Mouse (Mus musculus): ENCODE results near the gene Polr1e. TPM values are rescaled to one million over a fixed set of nuclear protein-coding genes. Genes with fewer than 3 reads are reported as not detected.

The Polr1e gene
- total RNA-seq, 2 experiments from 2014 or later = 10.1 to 10.3 TPM

DNA sequence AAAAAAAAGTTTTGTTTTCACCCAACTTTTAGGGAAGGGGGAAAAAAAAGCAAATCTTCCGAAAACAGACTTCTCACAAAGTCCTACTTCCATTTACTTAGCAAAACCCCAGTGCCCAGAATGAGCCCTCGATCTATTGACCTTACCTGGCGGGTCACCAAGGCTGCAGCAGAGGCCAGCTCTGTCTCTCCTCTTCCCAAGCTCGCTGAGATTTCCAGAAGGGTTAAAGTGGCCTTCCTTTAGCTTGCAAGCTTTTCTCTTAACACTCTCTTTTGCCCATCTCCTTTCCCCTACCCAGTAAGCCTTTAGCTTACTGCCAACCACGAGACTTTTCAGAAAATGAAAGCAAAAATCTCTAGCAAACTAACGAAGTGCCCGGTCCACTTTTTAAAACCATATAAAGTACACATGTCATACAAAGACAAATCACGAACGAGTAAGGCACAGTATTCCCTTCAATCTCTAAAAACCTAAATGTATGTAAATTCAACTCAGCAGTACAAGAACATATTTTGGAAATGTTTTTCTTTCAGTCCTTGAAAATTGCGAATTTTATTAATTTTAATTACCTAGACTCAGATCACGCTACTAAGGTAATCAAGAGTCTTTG is 7.5 kb upstream of the Polr1e start:
- intact Hi-C loops (cut with DNase I) = loop anchor here (2.0 kb wide), 1 partner anchor 30 kb away; the partner anchor contains the start of gene Grhpr
- no peak overlapping the region; the same call in 1 of the 2 replicates for H3K27ac ChIP-seq
- DNase-seq (ENCODE audit: extremely low spot score in 1 of 2, low spot score in 2 of 2) = no peak

DNA sequence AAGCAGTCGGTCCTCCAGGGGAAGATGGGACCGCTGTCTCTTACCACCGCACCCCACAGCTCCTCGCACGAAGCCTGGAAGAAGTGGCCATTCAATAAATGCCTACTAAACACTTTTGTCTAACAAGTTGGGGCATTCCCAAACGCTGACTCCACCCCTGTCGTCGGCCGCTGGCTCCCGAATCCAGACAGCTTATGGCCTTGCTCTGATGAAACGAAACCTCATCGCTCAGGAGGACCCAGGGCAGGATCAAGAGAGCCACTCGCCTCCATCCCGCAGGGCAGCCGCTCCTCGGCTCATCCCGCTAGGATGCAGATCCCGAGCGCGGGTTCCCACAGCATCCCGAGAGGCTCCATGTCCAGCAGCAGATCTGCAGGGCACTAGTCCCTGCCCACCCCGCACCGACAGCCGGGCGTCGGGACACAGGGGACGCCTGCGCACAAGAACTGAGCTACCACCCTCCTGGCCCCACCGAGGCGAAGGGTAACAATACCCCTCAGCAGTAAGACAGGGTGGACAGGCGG is 6.7 kb upstream of the Polr1e start:
- intact Hi-C loops (cut with DNase I) = loop anchor here (2.0 kb wide), 2 partner anchors 31 to 39 kb away; partner anchors contain the start of gene Grhpr
- peak overlapping the region; percentile 85 for H3K27ac ChIP-seq
- TF ChIP-seq CTCF (IDR thresholded peaks at IDR 0.05) = no peak
- DNase-seq (ENCODE audit: extremely low spot score in 1 of 2, low spot score in 2 of 2) = no peak
- peak overlapping the region; percentile 80 for H3K4me3 ChIP-seq

More for the DNA sequence above, 7.5 kb upstream of the Polr1e start:
- peak overlapping the region; percentile 80 for H3K4me3 ChIP-seq
- no peak for TF ChIP-seq CTCF (IDR thresholded peaks at IDR 0.05)

DNA sequence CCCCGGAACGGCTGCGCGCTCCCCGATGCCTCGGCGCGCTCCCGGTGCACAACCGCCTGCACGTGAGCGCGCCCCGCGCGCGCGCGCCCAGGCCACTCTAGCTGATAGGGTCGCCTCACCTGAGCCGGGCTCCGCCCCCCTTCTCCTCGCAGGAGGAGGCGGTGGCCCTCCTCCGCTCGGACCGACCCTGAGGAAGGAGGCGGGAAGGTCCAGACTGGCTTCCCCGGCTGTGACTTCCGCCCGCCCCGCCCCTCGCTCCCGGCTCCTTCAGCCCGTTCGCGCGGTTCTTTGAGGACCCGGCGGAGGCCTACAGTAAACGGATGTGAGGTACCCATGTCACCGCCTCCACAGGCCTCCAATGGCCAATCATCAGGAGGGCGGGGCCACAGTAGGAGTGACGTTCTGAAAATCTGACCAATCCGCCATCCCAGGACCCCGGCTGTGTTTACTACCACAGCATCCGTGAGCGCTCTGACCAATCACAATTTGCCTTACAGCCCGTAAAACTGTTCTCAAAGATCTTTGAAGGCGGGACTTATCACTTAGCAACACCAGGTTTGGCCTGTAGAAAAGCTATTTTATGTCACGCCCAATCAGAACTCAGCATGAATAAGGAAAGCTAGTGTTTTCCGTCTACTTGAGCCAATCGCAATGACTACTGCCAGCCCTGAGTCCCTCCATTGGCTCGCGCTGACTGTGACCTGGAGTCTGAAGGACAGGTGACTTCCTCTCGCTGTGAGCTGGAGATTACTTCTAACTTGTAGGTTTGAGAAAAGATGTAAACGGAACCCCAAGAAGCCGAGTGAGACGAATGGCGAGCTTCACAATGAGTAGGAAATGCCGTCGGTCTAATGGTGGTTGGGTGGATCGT is 6.0 kb upstream of the Polr1e start, which contains the start of gene Zbtb5:
Gene Zbtb5, minus strand, starts transcription at position 308 of the 871 bp plus-strand sequence.
- DNase-seq (ENCODE audit: extremely low spot score in 1 of 2, low spot score in 2 of 2) = peak; percentile 98 to 100
- TF ChIP-seq CTCF (IDR thresholded peaks at IDR 0.05) = no peak
- intact Hi-C loops (cut with DNase I) = loop anchor here (2.0 kb wide), 1 partner anchor 40 kb away; no protein-coding TSS in a partner anchor
- Histone ChIP-seq H3K27ac (peak within 1 kb of the TSS; percentile 86), H3K4me3 (peak within 1 kb of the TSS; percentile 83)

DNA sequence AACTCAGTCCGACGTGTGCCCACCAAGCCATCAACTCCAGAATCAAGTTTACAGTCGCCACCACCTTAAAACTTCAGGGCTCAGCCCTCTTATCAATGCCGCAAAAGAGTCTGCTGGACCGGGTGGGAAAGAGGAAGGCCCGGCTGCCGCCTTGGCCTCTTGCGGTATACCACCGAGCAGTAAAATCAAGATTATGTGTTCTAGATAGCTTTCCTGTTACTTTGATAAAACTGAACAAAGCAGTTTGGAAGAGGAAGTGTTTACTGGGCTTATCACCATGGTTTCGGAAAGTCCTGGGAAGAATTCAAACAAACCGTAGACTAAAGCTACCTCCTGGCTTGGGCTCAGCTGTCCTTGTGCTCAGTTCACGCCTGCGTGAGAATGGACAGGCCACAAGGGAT is 5.4 kb upstream of the Polr1e start:
- intact Hi-C loops (cut with DNase I) = loop anchor here (2.0 kb wide), 1 partner anchor 40 kb away; no protein-coding TSS in a partner anchor
- Histone ChIP-seq H3K4me3 (peak overlapping the region; percentile 83), H3K27ac (peak overlapping the region; percentile 86)
- DNase-seq (ENCODE audit: extremely low spot score in 1 of 2, low spot score in 2 of 2) = no peak
- TF ChIP-seq CTCF (IDR thresholded peaks at IDR 0.05) = no peak

DNA sequence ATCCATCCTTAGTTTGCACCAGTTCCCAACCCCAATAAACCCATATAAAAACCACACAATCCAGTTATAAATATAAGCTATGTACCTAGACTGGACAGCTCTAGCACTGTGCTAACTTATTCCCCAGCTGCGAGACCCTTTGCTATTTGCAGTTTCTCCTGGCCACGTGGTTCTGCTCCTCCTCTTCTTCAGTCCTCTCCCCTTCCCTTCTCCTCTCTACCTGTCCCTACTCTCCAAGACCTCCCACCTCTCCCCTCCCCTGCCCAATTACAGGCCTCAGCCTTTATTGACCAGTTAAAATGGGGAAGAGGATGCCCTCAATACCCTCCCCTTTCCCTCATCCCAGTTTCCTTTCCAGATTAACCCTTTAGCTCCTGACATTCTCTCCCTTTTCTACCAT is 4.8 kb upstream of the Polr1e start:
- peak overlapping the region; percentile 83 for H3K4me3 ChIP-seq
- intact Hi-C loops (cut with DNase I) = loop anchor here (2.0 kb wide), 1 partner anchor 41 kb away; no protein-coding TSS in a partner anchor
- H3K27ac ChIP-seq = no peak overlapping the region
- TF ChIP-seq CTCF (IDR thresholded peaks at IDR 0.05) = no peak
- no peak for DNase-seq (ENCODE audit: extremely low spot score in 1 of 2, low spot score in 2 of 2)

DNA sequence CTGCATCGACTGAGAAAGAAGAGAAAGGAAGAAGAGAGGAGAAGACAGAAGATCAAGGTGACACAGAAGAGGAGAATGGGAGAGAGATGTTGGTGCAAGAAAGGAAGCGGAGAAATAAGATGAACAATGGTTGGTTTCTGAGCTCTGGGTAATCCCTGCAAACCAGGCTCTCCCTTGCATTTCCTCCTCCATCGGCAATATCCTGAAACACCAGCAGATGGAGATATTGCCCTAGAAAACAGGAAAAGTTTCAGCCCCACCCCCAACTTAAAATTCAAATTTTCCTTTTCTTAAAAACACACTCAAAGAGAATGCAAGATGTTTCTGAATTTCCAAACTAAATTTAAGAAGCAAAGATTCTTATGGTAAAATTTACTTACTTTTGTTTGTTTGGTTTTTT is 2.8 kb upstream of the Polr1e start:
- peak; percentile 85 for TF ChIP-seq CTCF (IDR thresholded peaks at IDR 0.05)
- Histone ChIP-seq H3K4me3 (no peak overlapping the region), H3K27ac (no peak overlapping the region)
- intact Hi-C loops (cut with DNase I) = loop anchor here (1.0 to 5.0 kb wide), 7 partner anchors 92 to 842 kb away; partner anchors contain the start of genes Dcaf10, Exosc3, Shb and Slc25a51
- peak; percentile 65 to 71 for DNase-seq (ENCODE audit: extremely low spot score in 1 of 2, low spot score in 2 of 2)

DNA sequence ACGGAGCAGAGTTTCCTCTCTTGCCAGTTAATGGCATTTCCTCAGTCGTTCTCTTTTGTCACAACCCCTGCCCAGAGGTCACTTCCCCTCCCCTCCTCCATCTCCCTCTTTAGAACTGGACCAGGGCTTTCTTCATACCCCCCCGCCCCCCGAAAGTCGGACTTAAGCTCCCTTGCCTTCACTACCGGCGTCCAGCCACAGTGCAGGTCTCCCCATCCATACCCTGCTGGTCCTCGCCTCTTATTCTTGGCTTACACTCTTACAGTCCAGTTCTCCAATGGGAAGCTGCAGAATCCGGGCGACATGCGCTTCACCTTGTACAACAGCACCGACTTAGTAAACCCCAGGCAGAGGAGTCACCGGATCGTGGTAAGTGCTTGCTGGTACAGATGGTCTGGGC is 626 bp downstream of the Polr1e start:
- intact Hi-C loops (cut with DNase I) = loop anchor here (5.0 kb wide), 6 partner anchors 88 to 838 kb away; partner anchors contain the start of genes Dcaf10, Exosc3, Shb and Slc25a51
- TF ChIP-seq CTCF (IDR thresholded peaks at IDR 0.05) = no peak
- Histone ChIP-seq H3K4me3 (peak overlapping the region; percentile 72), H3K27ac (no peak overlapping the region)
- DNase-seq (ENCODE audit: extremely low spot score in 1 of 2, low spot score in 2 of 2) = no peak

DNA sequence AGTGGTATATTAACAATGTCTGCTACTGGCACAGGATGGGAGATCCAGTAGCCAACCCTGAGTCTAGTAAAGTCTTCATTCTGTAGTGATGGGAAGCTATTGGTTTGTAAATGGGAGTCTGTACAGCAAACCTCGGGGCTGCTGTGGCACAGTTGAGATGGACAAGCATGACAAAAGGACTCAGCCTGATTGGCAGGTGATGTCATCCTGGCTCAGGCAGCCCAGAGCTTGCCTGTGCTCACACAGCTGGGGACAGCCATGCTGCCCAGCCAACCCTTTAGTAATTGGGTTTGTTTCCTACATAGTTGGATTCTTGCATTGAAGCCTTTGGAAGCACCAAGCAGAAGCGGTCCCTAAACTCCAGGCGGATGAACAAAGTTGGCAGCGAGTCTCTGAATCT is 8.1 kb downstream of the Polr1e start:
- no peak overlapping the region for H3K4me3 ChIP-seq
- DNase-seq (ENCODE audit: extremely low spot score in 1 of 2, low spot score in 2 of 2) = no peak
- H3K27ac ChIP-seq = no peak overlapping the region
- no peak for TF ChIP-seq CTCF (IDR thresholded peaks at IDR 0.05)
- intact Hi-C loops (cut with DNase I) = no loop called here

DNA sequence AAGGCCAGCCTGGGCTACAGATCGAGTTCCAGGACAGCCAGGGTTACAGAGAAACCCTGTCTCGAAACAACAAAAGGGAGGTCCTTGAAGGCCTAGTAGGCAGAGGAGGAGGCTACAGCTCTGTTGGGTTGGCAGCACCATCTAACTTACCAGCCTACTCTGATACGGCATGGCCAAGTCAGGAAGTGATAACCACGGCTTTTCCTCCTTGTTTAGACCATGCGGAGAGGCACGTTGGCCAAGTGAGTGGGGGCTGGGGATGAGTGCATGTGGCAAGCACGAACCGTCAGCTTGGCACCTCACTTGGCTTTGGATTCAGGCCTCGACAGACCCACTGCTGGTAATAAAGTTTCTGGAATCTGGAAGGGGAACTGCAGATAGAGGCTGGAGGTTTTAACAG is 14.2 kb downstream of the Polr1e start:
- no peak overlapping the region for H3K27ac ChIP-seq
- no peak overlapping the region for H3K4me3 ChIP-seq
- TF ChIP-seq CTCF (IDR thresholded peaks at IDR 0.05) = no peak
- DNase-seq (ENCODE audit: extremely low spot score in 1 of 2, low spot score in 2 of 2) = no peak
- intact Hi-C loops (cut with DNase I) = no loop called here

DNA sequence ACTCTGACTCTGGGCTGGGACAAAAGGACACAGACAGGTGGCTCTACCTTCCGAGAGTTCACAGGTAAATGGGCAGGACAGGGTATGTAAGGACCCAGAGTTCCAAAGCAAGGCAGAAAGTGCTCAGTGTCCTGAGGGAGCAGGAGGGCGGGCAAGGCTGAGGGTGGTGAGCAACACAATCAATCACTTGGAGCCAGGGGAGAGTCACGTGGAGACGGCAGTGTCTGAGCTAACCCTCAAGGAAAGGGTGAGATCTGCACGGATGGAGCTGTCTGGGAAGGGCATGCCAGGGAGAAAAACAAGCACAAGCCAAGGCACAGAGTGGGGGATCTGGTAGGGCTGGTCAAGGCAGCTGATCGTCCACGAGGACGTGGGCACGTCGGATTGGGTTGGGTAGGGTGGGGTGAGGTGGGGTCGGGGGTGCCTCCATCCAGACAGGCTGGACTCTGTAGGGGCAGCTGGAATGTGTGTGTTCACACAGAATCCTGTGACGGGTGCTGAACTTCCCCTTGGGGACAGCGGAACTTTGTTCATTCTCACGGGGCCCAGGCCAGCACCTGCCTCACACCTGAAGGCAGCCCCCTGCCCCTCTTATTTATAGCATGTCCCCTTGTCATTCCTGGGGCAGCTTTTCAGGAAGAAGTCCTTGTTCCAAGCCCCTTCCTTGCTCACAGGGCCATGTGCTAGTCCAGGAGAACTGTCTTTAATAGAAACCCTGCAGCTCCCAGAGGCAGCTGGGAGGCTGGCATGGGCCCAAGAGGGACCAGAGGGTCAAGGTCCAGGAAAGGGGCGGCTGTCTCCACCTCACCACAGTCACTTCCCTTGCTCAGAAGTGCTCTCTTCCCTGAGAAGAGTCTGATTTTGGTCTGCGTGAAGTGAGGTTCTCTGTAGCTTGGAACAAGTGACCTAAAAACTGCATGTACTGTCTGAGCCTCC is 16.6 kb downstream of the Polr1e start:
- H3K4me3 ChIP-seq = no peak overlapping the region
- no peak for DNase-seq (ENCODE audit: extremely low spot score in 1 of 2, low spot score in 2 of 2)
- TF ChIP-seq CTCF (IDR thresholded peaks at IDR 0.05) = no peak
- no peak overlapping the region for H3K27ac ChIP-seq
- intact Hi-C loops (cut with DNase I) = no loop called here

DNA sequence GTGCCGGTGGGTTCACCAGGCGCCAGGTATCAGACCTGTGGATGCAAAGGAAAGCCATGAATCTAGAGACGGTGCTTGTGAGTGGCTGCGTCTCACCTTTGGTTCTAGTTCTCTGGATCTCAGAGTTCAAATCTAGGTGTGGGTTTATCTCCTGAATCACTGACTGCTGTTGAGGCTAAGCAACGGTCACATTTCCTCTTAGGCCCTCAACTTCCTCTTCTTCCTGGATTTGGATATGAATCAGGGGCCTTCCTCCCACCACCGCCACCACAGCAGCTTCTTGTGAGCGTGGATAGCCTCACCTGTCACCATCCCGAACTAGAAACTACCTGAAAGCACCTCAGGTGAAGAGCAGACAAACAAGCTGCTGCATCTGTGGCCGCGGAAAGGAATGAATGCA is 17.7 kb downstream of the Polr1e start:
- H3K4me3 ChIP-seq = no peak overlapping the region
- no peak for DNase-seq (ENCODE audit: extremely low spot score in 1 of 2, low spot score in 2 of 2)
- intact Hi-C loops (cut with DNase I) = no loop called here
- no peak overlapping the region for H3K27ac ChIP-seq
- no peak for TF ChIP-seq CTCF (IDR thresholded peaks at IDR 0.05)
